Mouse (Mus musculus): ENCODE measurements around the gene Gm10330.
"Not testable (repeated sequence)": the region's sequence is repeated elsewhere in the genome, so short reads cannot be mapped to it uniquely, and the experiment has no call there.

Gene Gm10330

DNA sequence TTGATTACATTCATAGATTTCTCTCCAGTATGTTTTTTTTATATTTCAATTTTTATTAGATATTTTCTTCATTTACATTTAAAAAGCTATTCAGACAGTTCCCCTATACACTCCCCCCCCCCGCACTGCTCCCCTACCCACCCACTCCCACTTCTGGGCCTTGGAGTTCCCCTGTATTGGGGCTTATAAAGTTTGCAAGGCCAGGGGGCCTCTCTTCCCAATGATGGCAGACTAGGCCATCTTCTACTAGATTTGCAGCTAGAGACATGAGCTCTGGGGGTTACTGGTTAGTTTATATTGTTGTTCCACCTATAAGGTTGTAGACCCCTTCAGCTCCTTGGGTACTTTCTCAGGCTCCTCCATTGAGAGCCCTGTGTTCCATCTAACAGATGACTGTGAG lies at the start of gene Gm10330:
TSS of gene Gm10330 (minus strand) at position 101 of the 400 bp plus-strand sequence.
- not testable (repeated sequence) for DNase-seq (ENCODE audit: low read depth, low spot score)

- peak; percentile 43 for DNase-seq (ENCODE audit: low read depth, low spot score)
Observed at GRCm38 (mm10) chr12:23800776-23801175, 20.7 kb upstream of the Gm10330 start.

GRCm38 (mm10) chr12:23800366-23800765 lies 20.3 kb upstream of the Gm10330 start:
- not testable (repeated sequence) for DNase-seq (ENCODE audit: low read depth, low spot score)

All from ES-CJ7 (cell line).